Mouse (Mus musculus) cerebellum, adult 18-20 months (tissue): ENCODE results near the gene Ascc1.
A peak's percentile ranks its signal among the peaks of the same experiment; 100 is the strongest.
"Not testable (repeated sequence)": the region's sequence is repeated elsewhere in the genome, so short reads cannot be mapped to it uniquely, and the experiment has no call there.

Experiments used
- DNase-seq, 2 experiments: peaks; one replicate each; pipeline ENCODE4 v3.0.0; 2021

Ascc1 gene

GRCm38 (mm10) chr10:60118464-60118863 lies 115.9 kb downstream of the Ascc1 start:
- no peak for DNase-seq

- no peak for DNase-seq
Observed at GRCm38 (mm10) chr10:60120630-60121029, 118.0 kb downstream of the Ascc1 start.

GRCm38 (mm10) chr10:60124078-60124477 lies 121.5 kb downstream of the Ascc1 start:
- DNase-seq: peak; percentile 42 to 63

- DNase-seq: no peak
Observed at GRCm38 (mm10) chr10:60125529-60126327, 123.1 kb downstream of the Ascc1 start.

GRCm38 (mm10) chr10:60128287-60128686 lies 125.7 kb downstream of the Ascc1 start:
- DNase-seq: no peak

- no peak for DNase-seq
Observed at GRCm38 (mm10) chr10:60130504-60130903, 127.9 kb downstream of the Ascc1 start.

GRCm38 (mm10) chr10:60133501-60133900 lies 130.9 kb downstream of the Ascc1 start:
- DNase-seq: no peak

- no peak for DNase-seq
Observed at GRCm38 (mm10) chr10:60134201-60134600, 131.6 kb downstream of the Ascc1 start.

GRCm38 (mm10) chr10:60136010-60136409 lies 133.4 kb downstream of the Ascc1 start:
- not testable (repeated sequence) for DNase-seq

- no peak for DNase-seq
Observed at GRCm38 (mm10) chr10:60136935-60137334, 134.3 kb downstream of the Ascc1 start.

GRCm38 (mm10) chr10:60138680-60139079 lies 136.1 kb downstream of the Ascc1 start:
- no peak for DNase-seq

GRCm38 (mm10) chr10:60140751-60141150 lies 138.1 kb downstream of the Ascc1 start:
- DNase-seq: no peak

GRCm38 (mm10) chr10:60141656-60142160 lies 139.1 kb downstream of the Ascc1 start:
- no peak for DNase-seq

GRCm38 (mm10) chr10:60147510-60148047 lies 145.0 kb downstream of the Ascc1 start:
- not testable (repeated sequence) for DNase-seq

- peak; percentile 76 to 88 for DNase-seq
Observed at GRCm38 (mm10) chr10:60148087-60148486, 145.5 kb downstream of the Ascc1 start.
